Mouse (Mus musculus) heart, postnatal 4 days (tissue): ENCODE data around the gene Csdc2. TPM values are rescaled to one million over a fixed set of nuclear protein-coding genes. Genes with fewer than 3 reads are reported as not detected.

Source experiments
- DNase-seq: peaks from one replicate; pipeline ENCODE4 v3.0.0; 2021
- total RNA-seq, 2 experiments: library from RNA; stranded (reverse); gene quantifications; 2 replicates each; pipeline ENCODE4 v1.2.3; 2021

The Csdc2 gene
- total RNA-seq, 2 experiments from 2014 or later: 6.3 to 8.8 TPM

DNA sequence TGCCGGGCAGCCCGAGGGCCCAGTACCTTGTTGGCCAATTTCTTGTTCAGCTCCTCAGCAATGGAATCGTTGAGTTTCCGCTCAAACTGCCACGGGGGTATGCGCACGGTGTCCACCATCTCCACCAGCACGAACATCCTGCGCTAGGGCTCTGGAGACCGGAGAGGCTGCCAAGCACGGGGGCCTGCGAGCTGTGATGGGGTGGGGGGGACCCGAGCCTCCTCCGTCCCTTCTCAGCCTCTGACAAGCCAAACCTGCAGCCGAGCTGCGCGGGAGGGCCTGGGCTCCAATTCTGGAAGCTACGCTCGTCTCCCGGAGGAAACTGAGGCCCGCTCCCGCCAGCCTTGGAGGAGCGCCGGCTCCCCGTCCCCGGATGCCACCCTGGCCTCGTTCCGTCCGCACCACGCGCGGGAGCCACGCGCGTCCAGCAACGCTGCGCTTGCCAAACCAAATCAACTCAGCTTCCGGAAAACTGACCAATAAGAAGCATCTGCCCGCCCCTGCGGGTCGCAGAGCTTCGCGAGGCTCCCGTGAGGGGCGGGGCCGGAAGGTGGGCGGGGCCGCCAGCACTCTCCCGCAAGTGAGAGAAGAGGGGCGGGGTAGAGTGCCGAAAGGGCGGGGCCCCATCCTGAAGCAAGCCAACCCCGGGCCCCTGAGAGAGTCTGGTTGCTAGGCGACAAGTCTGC lies 10.7 kb upstream of the Csdc2 start, which contains the start of gene Polr3h:
TSS of gene Polr3h (minus strand) at position 481 of the 686 bp plus-strand sequence.
- DNase-seq: peak; percentile 97

DNA sequence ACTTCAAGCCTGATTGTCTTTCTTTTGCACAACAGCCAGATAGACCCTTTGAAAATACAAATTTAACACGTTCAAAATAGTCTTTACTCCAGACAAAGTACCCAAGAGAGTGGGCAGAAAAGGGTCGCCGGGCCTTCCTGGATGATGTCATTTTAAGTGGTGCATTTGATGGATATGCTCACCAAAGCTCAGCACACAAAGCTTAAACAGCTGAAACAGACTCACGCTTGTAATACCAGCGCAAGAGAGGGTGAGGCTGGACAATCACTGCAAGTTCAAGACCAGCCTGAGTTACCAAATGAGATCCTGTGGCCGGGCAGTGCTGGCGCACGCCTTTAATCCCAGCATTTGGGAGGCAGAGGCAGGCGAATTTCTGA lies 10.1 kb upstream of the Csdc2 start:
- no peak for DNase-seq

DNA sequence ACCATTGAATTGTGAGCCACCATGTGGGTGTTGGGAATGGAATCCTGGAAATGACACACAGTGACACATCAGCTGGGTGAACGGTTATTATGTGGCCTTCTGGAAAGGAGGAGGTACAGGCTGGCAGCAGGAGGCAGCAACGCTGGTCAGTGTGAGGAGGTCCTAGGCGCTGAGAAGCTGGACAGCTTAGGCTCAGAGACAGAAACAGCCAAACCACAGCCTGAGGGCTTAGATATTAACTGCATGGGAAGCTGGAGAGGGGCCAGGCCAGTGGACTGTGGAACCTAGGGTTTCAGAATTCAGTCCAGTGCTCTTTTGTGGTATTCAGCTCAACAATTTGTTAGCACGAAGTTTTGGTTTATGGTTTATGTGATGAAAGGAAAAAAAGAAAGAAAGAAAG lies 8.8 kb upstream of the Csdc2 start:
- no peak for DNase-seq

DNA sequence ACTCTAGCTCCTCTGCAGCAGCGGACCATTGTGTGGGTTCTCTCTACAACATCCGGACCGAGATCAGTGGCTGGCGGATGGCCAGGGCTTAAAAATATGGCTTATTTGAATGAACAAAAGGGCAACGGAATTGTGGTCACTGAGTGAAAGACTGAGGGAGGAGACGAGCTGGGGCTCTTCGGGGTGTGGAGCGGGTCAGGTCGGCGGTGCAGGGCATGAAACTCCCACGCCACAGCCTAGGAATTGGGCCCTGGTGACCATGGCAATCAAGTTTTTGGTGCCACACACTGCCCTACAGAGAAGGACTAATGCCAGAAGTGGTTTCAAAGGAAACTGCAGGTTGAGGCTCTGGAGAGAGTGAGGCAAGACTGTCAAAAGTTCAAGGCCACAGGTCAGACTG lies 8.3 kb upstream of the Csdc2 start:
- peak; percentile 68 for DNase-seq

DNA sequence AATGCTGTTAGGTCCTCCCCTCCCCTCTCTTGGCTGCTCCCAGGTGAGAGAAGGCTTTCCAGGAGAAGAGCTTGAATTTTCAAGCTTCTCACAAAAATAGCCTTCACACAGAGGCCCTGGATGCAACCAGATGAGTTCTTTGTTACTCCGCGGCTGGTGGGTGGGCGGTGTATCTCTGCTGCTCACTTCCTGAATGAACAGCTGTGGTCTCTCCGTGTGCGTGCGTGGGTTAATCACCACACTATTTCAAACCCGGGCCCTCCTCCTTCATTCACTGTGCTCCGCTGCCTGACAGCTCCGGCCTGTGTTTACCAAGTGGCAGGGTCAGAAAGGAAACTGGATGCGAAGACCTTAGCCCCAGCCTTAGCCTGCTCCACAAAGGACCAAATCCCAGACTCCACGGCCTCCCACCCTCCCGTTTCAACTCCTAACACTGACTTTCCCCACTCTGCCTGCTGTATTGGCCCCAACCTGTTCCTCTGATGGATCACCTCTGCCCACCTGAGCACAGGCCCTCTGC lies 3.5 kb upstream of the Csdc2 start:
- peak; percentile 46 for DNase-seq

DNA sequence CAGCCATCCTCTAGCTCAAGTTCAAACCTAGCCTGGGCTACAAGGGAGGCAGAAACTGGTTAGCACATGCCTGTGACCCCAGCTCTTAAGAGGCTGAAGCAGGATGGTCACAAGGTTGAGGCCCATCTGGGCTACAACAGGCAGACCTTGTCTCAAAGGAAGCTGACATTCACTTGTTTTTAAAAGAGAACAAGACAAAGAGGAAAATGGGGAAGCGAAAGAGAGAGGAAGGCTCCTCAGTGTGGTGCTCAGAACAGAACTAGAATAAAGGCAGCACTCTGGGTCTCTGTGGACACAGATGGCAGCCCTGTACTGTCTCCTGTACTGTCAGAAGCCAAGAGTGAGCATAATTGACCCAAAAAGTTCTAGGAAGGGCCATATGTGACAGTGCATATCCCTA lies 2.6 kb upstream of the Csdc2 start:
- DNase-seq: no peak

DNA sequence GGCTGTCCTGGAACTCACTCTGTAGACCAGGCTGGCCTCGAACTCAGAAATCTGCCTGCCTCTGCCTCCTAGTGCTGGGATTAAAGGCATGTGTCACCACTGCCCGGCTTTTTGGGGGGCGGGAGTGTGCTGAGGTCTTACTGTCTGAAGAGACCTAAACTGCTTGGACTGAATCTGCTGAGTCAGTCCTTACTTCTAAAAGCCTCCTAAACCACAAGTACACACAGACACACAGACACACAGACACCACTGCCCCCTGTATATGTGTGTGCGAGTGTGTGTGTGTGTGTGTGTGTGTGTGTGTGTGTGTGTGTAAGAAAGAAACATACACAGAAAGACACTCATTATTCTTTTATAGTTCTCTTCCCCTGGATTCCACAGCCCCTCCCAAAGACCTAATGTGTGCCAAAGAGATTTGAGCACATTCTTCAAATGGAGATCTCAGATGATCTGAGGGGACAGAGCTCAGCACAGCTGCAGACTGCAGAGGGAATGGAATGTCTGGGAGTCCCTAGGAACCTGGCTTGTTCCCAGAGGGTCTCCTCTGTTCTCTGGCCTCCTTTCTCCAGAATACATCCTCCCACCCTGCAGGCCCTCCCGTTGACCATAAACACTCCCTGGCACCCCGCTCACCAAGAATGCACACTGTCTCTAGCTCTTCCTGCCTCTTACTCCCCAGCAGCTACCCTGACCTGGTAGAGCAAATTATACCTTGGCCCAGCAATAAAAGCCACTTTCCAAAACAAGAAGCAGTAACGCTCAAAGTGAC lies 506 bp upstream of the Csdc2 start:
- DNase-seq: no peak

DNA sequence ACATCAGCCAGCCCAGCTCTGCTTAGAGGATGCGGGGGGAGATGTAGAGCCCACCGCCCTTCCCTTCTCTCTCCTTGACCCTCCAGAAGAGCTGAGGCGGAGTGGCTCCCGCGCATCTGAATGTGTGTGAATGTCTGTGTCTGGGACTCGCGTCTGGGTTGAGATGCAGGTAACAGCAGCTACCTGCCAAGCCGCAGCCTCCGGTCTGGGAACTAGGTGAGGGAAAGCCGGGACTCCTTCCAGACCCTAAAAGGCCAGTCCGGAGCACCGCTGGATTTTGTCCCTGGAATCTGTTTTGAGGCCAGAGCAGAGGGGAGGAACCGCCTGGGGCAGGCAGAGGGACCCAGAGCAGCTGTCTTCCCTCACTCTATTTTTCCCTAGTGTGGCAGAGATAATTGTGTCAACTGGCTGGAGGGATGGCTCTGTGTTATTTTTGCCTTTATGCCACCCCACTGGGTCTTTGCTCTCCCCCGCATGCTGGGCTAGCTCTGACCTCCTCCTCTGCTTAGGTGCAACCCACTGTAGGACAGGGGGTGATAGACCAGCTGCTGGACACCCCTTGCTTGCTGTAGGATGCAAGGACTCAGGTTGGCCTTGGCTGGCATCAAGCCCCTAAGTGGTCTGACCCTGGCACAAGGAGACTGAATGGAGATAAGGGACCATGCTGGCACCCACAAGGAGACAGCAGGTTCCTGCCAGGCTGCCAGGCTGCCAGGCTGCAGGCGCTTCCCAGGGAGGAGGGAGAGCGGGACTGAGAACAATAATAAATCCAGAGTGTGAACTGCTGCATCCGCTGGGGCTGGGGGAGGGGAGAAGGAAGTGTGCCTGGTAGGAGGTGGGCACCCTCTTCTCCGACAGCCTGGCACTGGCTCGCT lies 776 bp downstream of the Csdc2 start:
- peak; percentile 43 for DNase-seq

DNA sequence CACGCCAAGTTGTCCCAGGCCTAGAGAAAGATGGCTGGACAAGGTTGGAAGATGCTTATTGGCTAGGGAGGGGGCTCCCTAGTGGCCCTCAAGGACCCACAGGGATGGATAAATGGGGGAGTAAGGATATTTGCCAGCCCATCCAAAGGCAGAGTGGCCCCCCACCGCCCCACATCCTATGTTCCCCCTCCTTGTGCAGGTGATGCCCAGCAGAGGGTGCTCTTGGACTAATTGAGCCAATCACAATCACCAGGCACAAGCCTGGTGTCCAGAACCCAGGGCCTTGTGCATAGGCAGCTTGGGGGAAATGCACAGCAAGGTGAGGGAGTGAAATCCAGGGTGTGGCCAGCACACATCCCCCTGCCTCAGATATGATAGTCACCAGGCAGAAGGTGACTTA lies 1.7 kb downstream of the Csdc2 start:
- DNase-seq: peak; percentile 48

DNA sequence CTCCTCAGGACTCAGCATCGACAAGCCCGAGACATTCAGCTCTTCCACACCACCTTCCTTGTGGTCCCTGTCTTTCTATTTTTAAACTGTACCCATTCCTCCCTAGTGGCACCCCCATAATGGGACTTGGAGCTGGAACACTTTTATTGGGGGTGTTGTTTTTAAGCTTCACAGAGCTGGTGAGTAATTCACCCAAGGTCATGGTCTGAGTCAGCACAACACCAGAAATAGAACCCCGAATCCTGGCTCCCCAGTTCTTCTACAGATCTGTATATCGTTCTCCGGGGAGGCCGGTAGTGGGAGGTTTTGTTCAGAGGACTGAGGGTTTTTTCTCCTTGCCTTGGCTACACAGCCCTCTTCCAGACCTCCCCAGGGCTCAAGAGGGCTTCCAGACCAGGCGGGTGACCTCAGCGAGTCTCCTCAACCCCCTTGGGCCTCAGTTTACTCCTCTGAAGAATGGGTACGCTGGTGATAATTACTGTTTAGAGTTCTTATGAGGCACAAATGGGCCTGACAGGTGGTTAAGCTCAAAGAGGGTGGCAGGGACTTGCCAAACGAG lies 2.7 kb downstream of the Csdc2 start:
- no peak for DNase-seq

DNA sequence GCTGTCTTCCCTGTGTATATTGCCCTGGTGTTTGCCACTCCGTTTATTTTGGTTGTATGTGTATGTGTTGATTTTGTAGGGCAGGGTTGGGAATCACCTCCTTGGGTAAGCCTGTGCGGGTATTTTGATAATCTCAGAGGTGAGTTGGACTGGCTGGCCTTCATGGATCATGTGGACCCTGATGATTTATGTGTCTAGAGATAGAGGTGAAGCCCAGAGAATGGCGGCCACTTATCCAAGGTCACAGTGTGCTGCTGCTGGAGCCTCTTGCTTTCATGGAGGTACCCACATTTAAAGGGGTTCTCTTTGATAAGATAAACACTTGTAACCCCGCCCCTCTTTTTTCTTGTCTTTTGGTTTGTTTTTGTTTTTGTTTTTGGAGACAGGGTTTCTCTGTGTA lies 3.2 kb downstream of the Csdc2 start:
- no peak for DNase-seq

DNA sequence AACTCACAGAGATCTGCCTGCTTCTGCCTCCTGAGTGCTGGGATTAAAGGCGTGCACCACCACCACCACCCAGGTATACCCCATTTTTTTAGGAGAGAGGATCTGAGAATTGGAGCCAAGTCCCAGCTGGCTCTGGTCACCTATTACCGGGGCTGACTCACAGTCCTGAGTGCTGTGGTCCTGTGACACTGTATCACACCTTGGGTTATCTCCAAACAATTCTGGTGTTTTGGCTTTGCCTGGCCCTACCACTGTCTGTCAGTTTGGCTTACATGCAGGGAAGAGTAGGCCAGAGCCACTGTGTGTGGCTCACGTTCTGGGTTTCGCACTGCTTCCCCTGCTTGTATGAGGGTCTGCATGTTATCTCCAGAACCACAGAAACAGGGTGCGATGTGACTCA lies 3.7 kb downstream of the Csdc2 start:
- no peak for DNase-seq

DNA sequence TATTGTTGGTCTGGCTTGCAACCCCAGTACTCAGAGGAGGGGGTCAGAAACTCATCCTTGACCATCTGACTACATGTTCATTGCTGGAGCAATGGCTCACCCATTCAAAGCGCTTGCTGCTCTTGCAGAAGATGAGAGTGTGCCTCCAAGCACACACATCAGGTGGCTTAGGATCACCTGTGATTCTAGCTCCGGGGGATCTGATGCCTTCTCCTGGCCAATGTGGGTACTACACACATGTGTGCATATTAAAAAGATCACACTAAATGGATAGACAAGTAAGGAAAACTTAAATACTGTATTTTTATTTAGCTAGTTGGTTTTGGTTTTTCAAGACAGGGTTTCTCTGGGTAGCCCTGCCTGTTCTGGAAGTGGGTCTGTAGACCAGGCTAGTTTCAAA lies 4.5 kb downstream of the Csdc2 start:
- no peak for DNase-seq

DNA sequence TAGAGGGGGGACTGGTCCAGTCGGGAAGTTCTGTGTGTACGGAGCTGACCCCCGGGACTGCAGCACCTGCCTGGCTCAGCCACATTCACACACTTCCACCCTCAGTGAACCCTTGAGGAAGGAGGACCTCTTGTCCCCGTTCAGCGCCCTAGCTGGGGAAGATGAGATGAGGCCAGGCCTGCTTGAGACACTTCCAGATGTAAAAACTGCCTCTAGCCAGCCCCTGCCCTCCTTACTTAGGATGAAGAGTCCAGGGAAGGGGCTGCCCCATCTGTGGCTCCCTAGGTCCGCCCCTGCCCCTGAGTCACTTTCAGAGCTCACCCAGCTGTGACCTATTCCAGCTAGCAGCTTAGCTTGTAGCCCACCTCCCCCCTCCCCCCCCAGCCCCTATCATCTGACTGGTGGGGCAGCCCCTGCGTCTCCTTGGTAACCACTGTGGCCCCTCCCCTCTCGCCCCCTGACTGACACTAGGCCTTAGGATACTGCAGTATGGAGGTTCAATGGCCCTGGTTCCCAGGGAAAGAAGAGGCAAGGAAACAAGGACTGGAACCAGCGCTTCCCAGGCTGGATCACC lies 6.7 kb downstream of the Csdc2 start:
- no peak for DNase-seq

DNA sequence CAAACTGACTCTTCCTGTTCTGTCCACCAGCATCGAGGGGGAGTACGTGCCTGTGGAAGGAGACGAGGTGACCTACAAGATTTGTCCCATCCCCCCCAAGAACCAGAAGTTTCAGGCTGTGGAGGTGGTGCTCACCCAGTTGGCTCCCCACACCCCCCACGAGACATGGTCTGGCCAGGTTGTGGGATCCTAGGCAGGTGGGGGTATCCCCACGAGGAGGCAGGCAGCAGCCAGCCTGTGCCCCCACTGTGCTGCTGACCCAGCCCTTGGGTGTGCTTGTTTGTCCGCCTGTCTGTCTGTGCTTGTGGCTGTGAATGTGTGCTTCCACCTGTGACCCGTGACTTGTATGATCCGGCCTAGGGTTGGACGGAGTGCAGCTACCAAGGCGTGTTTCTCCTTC lies 12.5 kb downstream of the Csdc2 start:
- no peak for DNase-seq

DNA sequence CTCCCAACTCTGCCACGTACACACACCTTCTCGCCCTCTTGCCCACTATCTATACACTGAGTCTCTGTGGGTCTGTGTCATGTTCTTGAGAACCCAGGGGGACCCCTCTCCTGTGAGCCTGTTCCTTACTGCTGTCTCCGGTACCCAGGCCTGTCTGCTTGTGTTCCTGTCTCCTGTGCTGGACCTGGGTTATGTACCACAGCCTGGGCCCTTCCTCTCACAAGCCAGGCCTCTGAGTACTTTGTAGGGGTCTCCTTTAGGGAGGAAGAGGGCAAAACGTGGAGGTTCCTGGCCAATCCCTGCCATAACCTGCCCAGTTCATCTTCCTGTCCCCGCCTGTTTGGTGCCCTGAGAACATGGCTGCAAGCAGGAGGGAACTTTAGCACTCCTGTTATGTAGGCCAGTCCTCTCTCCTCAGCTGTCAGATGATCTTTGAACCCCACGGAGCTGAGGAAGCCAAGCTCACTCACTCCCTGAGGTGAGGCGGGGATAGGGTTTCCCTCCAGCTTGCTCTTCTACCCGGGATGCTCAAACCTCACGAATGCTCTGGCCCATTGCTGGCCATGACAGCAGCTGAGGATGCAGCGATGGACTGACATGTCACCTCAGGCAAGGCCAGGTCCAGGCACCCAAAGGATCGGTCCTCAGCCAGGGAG lies 13.0 kb downstream of the Csdc2 start:
- DNase-seq: no peak

DNA sequence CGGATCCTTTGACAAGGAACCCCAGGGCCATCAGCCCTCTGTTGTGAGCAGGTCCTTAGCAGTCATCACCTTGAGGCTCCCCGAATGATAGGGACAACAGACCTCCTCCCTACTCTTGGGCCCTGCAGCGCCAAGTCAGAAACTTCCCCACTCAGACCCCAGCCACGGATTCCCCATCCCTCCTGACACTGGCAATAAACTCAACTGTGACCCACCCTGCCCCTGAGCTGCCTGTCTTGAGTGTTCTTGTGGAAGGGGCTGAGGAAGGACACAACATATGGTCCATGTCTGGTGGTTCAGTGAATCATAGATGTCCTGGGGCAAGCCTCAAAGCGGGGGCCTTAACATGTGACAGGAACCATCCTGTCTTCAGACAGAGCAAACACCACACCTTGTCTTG lies 14.2 kb downstream of the Csdc2 start:
- no peak for DNase-seq

DNA sequence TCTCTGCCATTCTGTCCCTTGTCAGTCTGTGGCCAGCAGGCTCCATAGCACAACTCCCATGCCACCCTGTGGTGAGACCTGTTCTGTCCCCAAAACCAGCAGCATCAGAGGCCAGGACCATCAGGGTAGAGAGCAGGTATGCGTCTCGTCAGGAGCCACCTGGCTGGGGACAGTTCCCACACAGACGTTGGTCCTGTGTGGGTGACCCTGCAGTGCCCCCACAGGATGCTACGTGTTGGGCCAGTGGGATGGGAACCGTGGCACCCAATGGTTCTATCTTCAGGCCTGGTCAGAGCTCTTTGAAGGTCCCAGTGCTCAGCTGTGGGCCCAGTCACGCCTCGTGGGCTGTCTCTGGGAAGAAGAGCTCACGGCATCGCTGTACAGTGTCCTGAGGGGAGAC lies 14.6 kb downstream of the Csdc2 start:
- DNase-seq: no peak

DNA sequence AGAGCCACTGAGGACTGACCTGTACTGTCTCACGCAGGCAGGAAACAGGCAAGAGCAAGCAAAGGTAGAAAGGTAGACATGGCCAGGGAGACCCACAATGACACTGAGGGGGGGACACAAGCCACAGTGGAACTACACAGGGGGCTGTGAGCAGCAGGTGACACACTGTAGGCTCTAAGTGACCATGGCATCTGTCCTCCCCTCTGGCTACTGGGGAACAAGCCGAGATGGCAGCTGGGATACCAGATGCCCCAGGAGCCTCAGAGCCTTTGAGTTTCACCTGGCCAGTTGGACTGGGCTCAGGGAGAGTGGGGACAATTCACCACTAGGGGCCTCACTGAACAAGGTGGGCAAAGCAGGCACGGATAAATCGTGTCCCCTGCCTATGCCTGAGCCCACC lies 15.8 kb downstream of the Csdc2 start:
- no peak for DNase-seq

DNA sequence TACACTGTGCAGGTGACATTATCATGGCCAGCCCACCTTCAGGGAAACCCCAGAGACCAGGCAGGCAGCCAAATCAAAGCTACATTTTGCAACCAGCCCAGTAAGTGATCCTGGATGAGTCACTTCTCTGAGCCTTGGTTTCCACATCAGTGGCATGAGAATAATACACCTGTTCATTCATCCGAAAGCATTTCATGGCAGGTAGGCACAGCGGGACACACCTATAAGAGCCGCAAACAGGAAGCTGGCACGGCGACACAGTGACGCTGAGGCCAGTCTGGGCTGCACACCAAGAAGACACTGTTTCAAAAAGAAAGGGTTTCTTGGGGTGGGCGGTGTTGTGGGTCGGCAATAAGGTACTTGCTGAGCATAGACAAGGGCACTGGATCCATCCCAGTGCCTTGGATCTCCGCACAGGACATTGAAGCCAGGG lies 17.6 kb downstream of the Csdc2 start:
- DNase-seq: no peak

DNA sequence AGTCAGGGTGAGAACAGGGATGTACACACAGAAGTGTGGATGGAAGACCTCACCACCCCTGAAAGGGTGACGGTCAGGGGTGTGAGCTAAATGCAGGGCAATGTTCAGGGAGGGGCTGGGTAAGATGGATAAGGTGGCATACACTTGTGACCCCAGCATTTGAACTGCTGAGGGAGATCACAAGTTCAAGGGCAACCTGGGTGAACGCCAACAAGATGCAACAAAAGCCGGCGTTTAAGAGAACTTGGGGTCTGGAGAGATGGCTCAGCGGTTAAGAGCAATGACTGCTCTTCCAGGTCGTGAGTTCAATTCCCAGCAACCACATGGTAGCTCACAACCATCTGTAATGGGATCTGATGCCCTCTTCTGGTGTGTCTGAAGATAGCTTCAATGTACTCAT lies 18.2 kb downstream of the Csdc2 start:
- DNase-seq: no peak

DNA sequence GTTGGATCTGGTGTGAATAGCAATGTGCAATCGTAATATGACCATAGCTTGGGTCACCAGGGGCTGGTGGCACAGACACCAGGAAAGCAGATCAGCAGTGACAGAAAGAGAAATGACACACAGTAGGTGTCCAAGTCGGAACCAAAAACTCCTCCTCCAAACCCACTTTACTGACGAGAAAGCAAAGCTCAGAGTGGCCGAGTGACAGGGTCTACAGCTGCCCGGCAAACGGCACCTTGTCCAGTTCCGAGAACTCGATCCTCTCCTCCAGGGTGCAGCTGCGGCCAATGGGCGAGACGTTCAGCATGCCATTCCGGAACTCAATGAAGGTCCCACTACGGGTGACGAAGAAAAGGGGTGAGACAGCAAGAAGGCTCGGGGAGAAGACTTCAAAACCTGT lies 18.9 kb downstream of the Csdc2 start:
- no peak for DNase-seq
